Comparison of ENCODE assay signal across 13 mouse cellular contexts in the genomic region with DNA sequence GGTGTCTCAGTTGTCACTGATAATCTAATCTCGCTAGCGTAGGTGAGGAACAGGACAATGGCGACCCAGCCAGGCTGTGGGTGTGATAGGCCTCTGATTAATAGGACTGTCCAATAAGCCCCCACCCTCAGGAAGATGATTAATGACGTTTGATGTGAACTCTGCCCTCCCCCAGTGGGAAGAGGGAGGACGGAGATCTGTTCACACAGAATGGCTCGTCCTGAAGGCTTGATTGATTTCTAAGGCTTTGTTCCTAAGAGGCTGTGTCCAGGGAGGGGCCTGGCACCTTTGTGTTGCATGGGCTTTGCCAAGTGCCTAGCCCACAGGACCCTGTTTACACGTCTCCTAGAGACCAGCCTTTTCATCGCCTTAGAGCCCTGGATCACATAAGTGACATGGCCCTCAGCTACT. TPM values are rescaled to one million over a fixed set of nuclear protein-coding genes. Genes with fewer than 3 reads are reported as not detected.
DNase-seq lines count a peak whose midpoint lies in the region; ATAC-seq and TF ChIP-seq lines count a peak whose summit lies in the region.
"Had no signal": no experiment of that assay in that cellular context is flagged by ENCODE, and none has a peak within 500 bp of the region (broad histone marks: within the 10 kb centered on the region; RNA-seq: fewer than 3 reads in every experiment).

No protein-coding gene starts in this region.

- no peaks in the 10 kb centered on the region for H3K9me3 ChIP-seq in embryonic facial prominence, embryonic 10.5 days
- no peaks in the 10 kb centered on the region for H3K9me3 ChIP-seq in hindbrain, postnatal 0 days (ENCODE audit: low read length)
- H3K9me3 ChIP-seq in midbrain, embryonic 16.5 days (replicated peaks; ENCODE audit: control insufficient read depth, low read length, poor library complexity, severe bottlenecking): no peaks in the 10 kb centered on the region
- H3K9me3 ChIP-seq: limb, embryonic 15.5 days had no signal

- peaks cover 12% of the 10 kb centered on the region; the same call in 1 of the 2 replicates for H3K27me3 ChIP-seq in embryonic facial prominence, embryonic 10.5 days (replicated peaks; ENCODE audit: low read depth, poor library complexity, severe bottlenecking)
- H3K27me3 ChIP-seq in hindbrain, postnatal 0 days (ENCODE audit: insufficient read depth, low read length): no peaks in the 10 kb centered on the region
- H3K27me3 ChIP-seq in midbrain, embryonic 16.5 days (ENCODE audit: control insufficient read depth, insufficient read depth, low read depth, low read length): no peaks in the 10 kb centered on the region

- 63% methylated on average over 8 of the region's 8 CpGs for WGBS in embryonic facial prominence, embryonic 10.5 days
- 23% methylated on average over 8 of the region's 8 CpGs for WGBS in hindbrain, postnatal 0 days
- WGBS in midbrain, embryonic 16.5 days: 17% methylated on average over 8 of the region's 8 CpGs

- DNase-seq in embryo, embryonic 10 days (ENCODE audit: low spot score): peak; percentile 87
- DNase-seq in embryonic facial prominence, embryonic 10.5 days (ENCODE audit: low spot score): peak; percentile 34
- DNase-seq in hindbrain, postnatal 0 days (ENCODE audit: low spot score): peak; percentile 63
- no peak for DNase-seq in layer of hippocampus, adult 2 months (ENCODE audit: low spot score in 2 of 2)
- DNase-seq in cerebellum, adult 9-11 months: no peak
- DNase-seq: cerebellum, postnatal 36 days; right cerebral cortex, adult 18-20 months had no signal

- H3K36me3 ChIP-seq in embryonic facial prominence, embryonic 10.5 days (replicated peaks): no peaks in the 10 kb centered on the region
- H3K36me3 ChIP-seq in hindbrain, postnatal 0 days (ENCODE audit: insufficient read depth, low read length): no peaks in the 10 kb centered on the region
- H3K36me3 ChIP-seq in midbrain, embryonic 16.5 days (ENCODE audit: control insufficient read depth, insufficient read depth, low read length): no peaks in the 10 kb centered on the region
- H3K36me3 ChIP-seq: limb, embryonic 15.5 days had no signal

- H3K9ac ChIP-seq in hindbrain, postnatal 0 days (replicated peaks; ENCODE audit: low read length): no peak overlapping the region
- no peak overlapping the region for H3K9ac ChIP-seq in midbrain, embryonic 16.5 days (ENCODE audit: low read depth, low read length)
- H3K9ac ChIP-seq: limb, embryonic 15.5 days had no signal

- ATAC-seq in hindbrain, postnatal 0 days: peak; percentile 65; the same call in 1 of the 2 replicates
- ATAC-seq in midbrain, embryonic 16.5 days: peak; percentile 53; the same call in 1 of the 2 replicates
- ATAC-seq in erythroblast, adult 5-6 weeks (replicated peaks; ENCODE audit: low FRiP score, poor library complexity, severe bottlenecking): no peak
- ATAC-seq: lung, postnatal 0 days had no signal

- H3K4me3 ChIP-seq in embryonic facial prominence, embryonic 10.5 days: no peak overlapping the region
- H3K4me3 ChIP-seq in hindbrain, postnatal 0 days (ENCODE audit: low read length): no peak overlapping the region
- H3K4me3 ChIP-seq in midbrain, embryonic 16.5 days (ENCODE audit: low read depth, low read length): no peak overlapping the region
- H3K4me3 ChIP-seq in layer of hippocampus, adult 2 months: no peak overlapping the region
- H3K4me3 ChIP-seq: limb, embryonic 15.5 days had no signal

- no peak overlapping the region for H3K4me2 ChIP-seq in hindbrain, postnatal 0 days (ENCODE audit: low read depth, low read length)
- no peak overlapping the region for H3K4me2 ChIP-seq in midbrain, embryonic 16.5 days (ENCODE audit: low read length)
- H3K4me2 ChIP-seq: limb, embryonic 15.5 days had no signal

- H3K27ac ChIP-seq in embryonic facial prominence, embryonic 10.5 days (replicated peaks): peak overlapping the region; percentile 48; the same call in 1 of the 2 replicates
- no peak overlapping the region for H3K27ac ChIP-seq in hindbrain, postnatal 0 days
- no peak overlapping the region for H3K27ac ChIP-seq in midbrain, embryonic 16.5 days (ENCODE audit: low read length)
- H3K27ac ChIP-seq in layer of hippocampus, adult 2 months: no peak overlapping the region
- H3K27ac ChIP-seq: limb, embryonic 15.5 days had no signal

- peaks cover 38% of the 10 kb centered on the region for H3K4me1 ChIP-seq in embryonic facial prominence, embryonic 10.5 days
- peaks cover 14% of the 10 kb centered on the region for H3K4me1 ChIP-seq in hindbrain, postnatal 0 days (ENCODE audit: insufficient read depth, low read length)
- peaks cover 15% of the 10 kb centered on the region for H3K4me1 ChIP-seq in midbrain, embryonic 16.5 days (ENCODE audit: control insufficient read depth, insufficient read depth, low read length)

- TF ChIP-seq CTCF in hindbrain, postnatal 0 days (IDR thresholded peaks at IDR 0.05; ENCODE audit: low read depth): no peak
- no peak for TF ChIP-seq CTCF in layer of hippocampus, adult 2 months (conservative IDR thresholded peaks at IDR 0.05)

RNA-seq across cellular contexts. Expression of a gene that starts 13.4 kb away (rescaled TPM):
- 1.7 and 3.6 TPM in 2 replicates for polyA plus RNA-seq in embryonic facial prominence, embryonic 10.5 days (2016; fragmentation: Nextera tagmentation; extraction: Ambion mirVana)
- total RNA-seq in hindbrain, postnatal 0 days (2014; rRNA removed): not detected in 2 replicates
- polyA plus RNA-seq in hindbrain, postnatal 0 days (2015; fragmentation: Nextera tagmentation; extraction: Ambion mirVana): 0.15 TPM in 1 of 2 replicates, not detected in the other
- 0.17 TPM in 1 of 2 replicates, not detected in the other for polyA plus RNA-seq in midbrain, embryonic 16.5 days (2015; fragmentation: Nextera tagmentation; extraction: Ambion mirVana)
- not detected for total RNA-seq in layer of hippocampus, adult 2 months (2021)
- not detected in 2 replicates for total RNA-seq in erythroblast, adult 5-6 weeks (2015; ENCODE audit: low replicate concordance)
- not detected in 2 replicates for total RNA-seq in erythroblast, adult 5-6 weeks (2017; ENCODE audit: low replicate concordance)
- total RNA-seq: heart, adult 8-10 months; layer of hippocampus, postnatal 25 days had no signal
- polyA plus RNA-seq: limb, embryonic 15.5 days; lung, postnatal 0 days had no signal

Comparison
In these comparisons a context has a peak if more than half of its experiments do, and no peak if none do; other contexts are left out.
1. DNase-seq: peak in embryo, embryonic 10 days (single experiment), embryonic facial prominence, embryonic 10.5 days (single experiment) and hindbrain, postnatal 0 days (single experiment); none in layer of hippocampus, adult 2 months (0 of 2) and cerebellum, adult 9-11 months (single experiment).